Mouse (Mus musculus) right cerebral cortex, postnatal 36 days (tissue): ENCODE data around the gene Gm45233.

Experiments used
- DNase-seq, 2 experiments: peaks; one replicate each; pipeline ENCODE4 v3.0.0; 2022; ENCODE audit warnings: low spot score in 2 of 2, mixed read lengths in 1 of 2

The Gm45233 gene

DNA sequence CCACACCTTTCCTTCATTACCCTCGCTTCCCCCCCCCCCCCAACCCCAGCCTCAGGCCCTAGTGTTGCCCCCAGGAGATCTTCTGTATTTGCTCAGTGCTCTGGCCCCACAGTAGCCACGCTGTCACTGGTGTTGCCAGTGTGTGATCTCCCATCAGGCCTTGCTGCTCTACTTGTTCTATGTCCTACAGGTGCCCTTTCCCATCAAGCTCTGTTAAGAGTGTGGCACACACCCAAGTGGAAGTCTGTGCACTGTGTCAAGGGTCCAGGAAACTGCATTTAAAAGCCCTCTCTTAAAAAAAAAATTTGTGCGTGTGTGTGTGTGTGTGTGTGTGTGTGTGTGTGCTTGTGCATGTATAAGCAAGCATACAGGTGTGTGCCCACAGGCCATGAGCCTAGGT, 4.3 kb downstream of the Gm45233 start:
- DNase-seq, result no peak

DNA sequence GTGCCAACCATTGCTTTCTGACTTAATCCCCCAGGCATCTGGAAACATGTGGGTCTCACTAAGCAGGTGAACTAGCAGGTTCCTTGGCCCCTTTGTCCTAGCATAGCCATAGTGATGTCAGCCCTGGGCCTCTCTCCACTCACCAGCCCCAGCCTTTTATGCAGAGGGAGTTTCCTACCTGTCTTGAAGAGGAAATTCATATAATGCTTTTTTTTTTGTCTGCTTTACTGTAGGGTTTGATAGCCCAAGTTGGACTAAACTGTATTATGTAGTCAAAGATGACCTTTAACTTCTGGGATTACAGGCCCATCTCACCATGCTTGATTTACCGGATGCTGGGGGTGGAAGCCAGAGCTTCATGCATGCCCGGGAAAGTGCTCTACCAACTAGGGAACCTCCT, 5.9 kb downstream of the Gm45233 start:
- DNase-seq, result no peak

DNA sequence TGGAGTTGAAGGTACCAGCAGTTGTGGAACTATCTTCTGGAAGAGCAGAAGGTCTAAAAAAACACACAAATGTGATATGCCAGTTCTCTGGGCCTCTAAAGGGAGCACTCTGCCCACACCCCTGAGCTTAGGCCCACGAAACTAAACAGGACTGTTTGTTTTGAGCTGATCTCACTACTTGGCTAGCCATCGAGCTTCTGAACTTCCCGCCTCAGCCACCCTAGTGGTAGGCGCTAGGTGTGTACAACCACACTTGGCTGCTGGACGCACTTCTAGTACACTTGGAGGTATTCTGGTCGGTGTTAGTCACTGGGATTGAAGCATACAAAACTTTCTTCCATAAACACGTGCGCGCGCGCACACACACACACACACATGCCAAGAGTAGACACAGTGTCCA, 7.8 kb downstream of the Gm45233 start:
- DNase-seq, result no peak

DNA sequence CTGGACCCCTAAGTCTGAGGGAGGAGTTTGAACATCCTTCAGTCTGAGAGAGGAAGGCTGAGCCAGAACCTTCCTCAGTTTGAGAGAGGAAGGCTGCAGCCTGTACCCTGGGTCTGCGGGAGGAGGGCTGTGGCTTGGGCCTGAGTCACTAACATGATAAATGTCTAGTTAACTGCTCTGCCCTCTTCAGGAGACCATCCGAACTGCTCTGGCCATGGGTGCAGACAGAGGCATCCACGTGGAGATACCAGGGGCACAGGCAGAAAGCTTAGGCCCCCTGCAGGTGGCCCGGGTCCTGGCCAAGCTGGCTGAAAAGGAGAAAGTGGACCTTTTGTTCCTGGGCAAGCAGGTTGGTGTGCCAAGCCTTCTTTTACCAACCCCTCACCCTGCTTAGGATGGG, 8.7 kb downstream of the Gm45233 start:
- no peak for DNase-seq

DNA sequence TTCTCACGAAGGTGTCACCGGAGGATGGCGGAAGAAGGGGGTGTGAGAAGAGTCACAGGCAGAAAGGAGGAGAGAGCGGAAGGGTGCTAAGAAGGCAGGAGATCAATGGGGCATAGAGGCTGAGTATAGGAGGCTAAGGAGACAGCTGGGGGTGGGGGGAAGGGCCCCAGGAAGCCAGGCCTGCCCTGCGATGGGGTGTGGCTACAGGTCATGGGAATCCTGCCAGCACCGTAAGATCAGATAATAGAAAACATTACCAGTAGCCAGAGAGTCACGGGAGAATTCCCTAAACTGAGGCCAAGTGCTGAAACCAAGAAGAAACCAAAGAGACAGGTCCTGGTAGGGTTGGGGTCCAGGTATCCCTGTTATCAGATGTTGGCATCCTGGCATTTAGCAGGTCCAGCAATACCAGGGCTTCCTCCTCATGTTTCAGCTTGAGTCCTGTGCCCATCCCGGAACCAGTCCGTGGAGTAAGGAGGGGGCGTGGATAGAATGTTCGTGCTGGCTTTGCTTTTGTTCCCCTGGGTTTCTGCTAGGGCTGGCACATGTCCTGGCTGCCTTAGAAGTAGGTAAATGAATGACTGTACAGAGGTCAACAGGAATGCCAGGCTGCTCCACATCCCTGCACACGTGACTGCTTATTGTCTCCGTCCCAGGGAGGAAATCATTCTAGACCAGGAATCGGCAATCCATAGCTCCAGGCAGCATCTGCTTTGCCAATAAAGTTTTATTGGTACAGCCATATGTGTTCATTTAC, 9.8 kb downstream of the Gm45233 start:
- no peak for DNase-seq

DNA sequence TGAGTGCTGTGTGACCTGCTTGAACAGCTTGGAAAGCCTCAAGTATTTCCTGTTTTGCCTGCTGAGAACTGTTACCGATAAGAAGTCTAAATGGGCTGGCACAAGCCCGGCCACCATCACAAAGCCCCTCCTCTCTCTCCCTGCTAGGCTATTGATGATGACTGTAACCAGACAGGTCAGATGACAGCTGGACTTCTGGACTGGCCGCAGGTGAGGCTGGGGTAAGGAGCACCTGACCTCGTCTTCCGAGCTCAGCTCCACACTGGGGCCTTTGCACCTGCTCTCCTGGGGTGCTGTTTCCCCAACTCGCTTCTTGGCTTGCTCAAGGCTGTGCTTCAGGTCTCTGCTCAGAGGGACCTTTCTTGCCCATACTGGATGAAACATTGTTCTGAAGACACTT, 10.4 kb downstream of the Gm45233 start:
- DNase-seq, result no peak

DNA sequence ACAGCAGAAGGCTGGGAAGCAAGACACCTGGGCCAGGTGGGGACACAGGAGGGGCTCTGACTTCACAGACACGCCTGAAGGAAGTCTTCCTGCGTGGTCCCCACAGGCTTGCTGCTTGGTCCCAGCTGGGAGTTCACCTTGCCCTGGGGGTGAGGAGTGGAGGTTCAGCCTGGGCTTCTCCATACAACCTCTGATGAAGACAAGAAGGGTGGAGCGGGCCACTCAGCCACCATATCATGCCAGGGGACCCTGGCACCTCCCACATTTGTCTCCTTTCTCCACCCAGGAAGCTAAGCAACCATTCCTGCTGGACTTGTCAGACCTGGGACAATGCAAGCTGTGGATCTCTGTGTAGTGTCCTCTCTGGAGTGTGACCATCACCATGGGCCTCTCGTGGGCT, 18.9 kb downstream of the Gm45233 start, which contains the start of gene Vsig10l:
Gene Vsig10l (plus strand): TSS at position 301 of the 400 bp plus-strand sequence.
- no peak for DNase-seq

DNA sequence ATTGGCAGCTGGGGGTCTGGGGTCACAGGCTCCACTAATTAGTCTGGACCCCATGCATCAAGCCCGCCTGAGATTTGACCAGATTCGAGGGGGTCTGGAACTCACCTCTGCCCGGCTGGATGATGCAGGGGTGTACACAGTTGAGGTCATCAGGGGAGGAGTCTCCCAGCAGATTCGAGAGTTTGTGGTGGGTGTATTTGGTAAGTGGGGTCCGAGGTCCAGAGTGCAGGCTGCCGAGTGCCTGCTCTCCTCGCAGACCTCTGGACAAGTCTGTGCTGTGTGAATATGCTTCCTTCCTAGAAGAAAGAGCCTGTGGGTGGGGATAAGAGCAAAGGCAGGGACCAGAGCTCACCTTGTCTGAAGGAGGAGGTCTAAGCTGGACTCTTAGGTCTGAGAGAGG, 20.0 kb downstream of the Gm45233 start:
- DNase-seq, result no peak

DNA sequence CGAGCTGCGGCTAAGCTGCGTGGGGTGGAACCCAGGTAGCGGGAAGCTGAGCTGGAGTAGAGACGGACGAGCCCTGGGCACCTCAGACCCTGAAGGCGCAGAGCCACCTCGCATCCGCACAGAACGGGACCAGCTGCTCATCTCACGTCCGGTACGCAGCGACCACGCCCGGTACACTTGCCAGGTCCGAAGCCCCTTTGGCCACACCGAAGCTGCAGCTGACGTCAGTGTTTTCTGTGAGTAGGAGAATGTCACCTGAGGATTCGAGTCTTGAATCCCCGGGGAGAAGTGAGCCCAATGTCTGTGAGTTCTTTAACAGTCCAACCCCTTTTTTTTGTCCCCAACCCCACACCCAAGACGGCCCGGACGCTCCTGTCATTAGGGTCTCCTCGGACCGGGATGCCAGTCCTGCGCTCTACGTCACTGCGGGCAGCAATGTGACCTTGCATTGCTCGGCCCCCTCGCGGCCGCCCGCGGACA, 21.0 kb downstream of the Gm45233 start:
- DNase-seq, result no peak

DNA sequence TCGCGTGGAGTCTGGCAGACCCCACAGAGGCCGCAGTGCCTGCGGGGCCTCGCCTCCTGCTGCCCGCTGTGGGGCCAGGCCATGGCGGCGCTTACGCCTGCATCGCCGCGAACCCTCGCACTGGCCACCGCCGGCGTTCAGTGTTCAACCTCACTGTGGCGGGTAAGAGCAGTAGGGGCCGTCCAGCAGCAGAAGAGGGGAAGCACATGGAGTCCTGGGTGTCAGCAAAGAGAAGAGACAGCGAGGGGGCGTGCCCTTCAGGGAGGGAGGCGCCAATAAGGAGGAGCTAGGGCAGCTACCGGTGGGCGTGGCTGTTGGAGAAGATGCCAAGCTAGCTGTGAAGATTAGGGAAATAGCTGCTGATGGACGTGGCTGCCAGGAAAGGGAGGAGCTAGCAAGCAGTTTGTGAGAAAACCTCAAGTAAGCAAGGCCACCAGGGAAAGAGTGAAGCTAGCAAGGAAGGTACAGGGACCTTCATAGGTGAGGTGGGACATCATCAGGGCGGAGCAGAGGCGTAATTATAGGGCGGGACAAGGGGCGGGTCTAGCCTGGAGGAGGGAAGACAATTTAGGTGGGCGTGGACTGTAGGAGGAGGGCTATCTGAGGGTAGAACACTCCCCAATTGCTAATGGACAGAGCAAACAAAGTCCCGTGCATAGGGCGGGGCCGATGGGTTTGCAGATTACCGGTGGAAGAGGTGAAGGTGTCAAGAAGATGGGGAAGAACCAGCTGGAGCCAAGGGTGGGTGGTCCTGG, 21.6 kb downstream of the Gm45233 start:
- DNase-seq, result peak; percentile 64 to 74

DNA sequence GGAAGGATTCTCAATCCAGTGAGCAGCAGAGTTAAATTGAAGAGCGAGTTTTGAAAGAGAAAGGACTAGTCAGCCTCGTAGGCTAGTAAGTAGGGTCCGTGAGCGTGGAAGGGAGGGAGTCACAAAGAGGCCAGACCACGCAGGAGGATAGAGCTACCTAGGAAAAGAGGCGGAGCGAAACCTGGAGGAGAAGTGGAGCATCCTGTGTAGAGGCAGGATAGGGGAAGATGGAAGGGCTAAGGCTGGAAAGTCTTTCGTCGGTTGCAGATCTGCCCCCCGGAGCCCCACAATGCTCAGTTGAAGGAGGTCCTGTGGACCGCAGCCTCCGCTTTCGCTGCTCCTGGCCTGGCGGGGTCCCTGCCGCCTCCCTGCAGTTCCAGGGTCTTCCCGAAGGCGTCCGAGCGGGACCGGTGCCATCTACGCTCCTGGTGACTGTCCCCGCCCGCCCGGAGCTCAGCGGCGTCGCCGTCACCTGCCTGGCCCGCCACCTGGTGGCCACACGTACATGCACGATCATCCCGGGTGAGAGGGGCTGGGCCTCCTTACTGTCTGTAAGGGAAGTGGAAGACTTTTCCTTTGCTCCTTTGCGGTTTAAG, 22.3 kb downstream of the Gm45233 start:
- peak in 1 of 2 experiments; percentile 64 for DNase-seq

DNA sequence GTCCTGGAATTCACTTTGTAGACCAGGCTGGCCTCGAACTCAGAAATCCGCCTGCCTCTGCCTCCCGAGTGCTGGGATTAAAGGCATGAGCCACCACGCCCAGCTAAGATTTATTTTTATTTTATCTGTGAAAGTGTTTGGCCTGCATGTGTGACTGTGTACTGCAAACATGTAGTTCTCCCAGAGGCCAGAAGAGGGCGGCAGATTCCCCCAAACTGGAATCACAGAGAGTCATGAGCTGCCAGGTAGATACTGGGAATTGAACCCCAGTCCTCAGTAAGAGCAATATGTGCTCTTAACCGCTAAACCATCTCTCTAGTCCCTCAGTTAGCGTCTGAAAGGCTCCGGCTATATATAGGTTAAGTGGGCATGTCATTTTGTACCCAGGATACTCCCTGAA, 26.4 kb downstream of the Gm45233 start:
- DNase-seq, result no peak

DNA sequence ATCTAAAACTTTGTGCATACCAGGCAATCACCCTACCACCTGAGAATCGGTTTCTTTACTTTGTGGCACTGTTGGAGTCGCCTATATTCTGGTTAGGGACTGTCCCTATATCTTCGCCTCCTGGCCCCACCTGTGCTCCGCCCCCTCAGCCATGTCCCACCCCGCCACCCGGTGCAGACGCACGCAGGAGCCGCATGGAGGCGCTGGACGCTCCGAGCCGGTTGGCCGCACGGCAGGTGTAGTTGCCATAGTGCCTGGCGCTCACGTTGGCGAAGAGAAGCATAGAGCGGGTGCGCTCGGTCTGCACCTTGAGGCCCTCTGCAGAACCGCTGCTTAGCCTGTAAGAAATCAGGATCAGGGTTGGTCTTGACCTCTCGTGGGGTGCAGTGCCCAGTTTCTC, 31.8 kb downstream of the Gm45233 start:
- no peak for DNase-seq

DNA sequence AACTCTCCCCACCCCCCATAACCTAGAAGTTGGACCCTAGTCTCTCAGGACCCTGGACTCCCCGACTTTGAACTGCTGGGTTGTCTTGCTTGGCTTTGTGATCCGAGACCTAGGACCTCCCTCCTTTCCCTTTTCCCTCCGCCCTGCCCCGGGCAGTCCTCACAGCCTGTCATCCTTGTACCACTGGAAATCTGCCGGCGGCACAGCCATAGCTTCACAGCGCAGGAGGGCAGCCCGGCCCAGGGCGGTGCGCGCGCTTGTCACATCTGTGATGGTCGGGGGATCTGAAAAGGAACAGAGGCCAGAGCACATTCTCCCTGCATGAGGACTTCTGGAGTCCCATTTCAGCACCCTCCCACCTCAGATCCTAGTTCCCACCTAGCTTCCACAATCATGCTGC, 32.4 kb downstream of the Gm45233 start:
- no peak for DNase-seq

DNA sequence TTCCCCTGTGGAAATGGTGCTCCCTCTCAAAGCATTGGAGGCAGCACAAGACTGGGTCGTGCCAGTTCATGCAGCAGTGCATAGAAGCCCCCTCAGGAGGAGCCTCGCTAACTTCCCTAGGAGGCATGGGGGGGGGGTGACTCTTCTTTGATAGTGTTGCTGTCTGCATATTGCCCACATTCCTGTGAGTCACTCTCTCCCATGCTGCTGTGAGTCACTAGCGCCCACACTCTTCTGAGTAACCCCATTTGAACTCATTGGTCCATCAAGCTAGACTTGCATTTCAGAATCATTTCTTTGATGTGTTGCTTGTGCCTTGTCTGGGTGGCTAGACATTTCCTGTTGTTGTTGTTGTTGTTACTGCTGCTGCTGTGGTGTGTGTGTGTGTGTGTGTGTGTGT, 37.3 kb downstream of the Gm45233 start:
- peak; percentile 75 to 82 for DNase-seq

DNA sequence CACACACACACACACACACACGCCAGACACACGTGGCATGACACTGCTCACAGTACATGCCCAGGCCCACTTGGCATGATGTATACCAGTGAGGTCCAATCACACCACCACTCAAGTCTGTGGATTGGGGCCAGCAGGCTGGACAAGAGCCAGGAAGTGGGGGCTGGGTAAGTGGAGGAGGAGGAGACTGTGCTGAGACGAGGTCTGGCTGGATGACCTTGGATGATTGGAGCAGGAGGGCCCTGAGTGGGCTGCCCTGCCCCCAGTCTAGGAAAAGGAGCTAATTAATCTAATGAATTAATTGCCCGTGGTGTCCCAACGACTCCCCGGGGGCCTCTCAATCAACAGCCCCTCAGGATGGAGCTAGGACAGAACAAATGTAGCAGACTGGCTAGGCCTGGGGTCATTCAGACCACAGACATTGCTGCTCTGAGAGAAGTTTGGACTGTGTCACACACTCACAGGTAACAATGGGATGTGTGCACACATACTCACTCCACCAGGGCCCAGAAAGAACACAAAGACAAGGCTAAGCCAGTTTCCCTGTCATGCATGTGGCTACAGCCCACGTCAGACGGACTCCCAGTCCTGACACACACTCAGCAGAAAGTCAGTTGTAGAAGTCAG, 38.3 kb downstream of the Gm45233 start:
- no peak for DNase-seq

DNA sequence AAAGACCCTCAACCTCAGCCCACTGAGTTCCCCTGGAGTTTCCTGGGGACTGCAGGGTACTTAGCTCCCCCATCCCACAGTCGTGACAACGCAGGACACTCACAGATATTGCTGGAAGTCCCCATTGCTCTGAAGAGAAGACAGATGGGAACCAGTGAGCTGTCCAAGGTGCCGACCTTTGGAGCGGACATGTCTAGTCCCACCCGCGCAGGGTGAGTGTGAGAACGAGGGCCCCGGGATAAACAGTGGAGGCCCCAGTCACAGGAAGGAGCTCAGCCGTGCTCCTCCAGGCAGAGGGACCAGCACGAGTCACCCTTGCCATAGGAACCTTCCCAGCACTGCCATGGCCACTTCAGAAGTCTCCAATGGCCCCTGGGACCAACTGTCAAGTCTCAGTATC, 39.3 kb downstream of the Gm45233 start:
- DNase-seq, result no peak

DNA sequence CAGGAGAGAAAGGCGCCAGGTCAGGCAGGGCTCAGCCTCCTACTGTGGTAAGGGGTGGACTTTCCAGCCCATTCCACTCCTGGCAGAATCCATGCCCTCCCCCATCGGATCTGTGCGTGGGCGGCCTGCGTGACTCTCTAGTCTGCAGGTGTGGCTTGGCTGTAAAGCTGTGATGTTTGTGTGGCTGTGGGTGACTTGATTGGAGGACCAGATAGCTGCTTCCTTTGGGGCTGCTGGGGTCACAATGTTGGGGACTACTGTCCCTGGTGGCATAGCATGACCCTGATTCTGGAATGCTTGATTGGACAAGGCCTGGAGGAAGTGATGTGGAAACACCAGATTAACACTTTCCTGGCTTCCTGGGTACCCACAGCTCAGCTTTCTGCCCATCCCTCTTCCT, 44.7 kb downstream of the Gm45233 start:
- DNase-seq, result no peak

DNA sequence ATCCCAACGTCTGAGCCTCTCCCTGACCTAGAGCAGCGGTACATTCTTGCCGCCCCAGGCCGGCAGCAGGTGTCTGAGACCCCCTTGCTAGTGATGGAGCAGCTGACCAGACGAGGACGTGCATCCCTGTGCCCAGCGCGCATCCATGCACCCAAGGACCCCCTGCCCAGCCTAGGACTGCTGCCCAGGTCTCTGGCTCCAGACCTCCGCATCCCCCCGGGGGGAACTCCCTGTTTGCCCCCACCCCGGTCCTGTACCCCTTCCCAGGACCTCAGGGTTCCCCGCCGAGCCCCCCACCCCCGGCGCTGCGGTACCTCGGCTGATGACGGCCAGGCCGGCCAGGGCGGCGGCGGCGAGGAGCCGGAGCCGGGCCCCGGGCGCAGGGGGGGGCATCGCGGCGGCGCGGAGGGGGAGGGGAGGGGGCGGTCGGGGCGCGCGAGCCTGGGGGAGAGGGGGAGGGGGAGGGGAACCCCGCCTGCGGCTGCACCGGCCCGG, 45.8 kb downstream of the Gm45233 start, which contains the start of gene Iglon5:
Gene Iglon5 (minus strand): TSS at position 445 of the 495 bp plus-strand sequence.
- no peak for DNase-seq

DNA sequence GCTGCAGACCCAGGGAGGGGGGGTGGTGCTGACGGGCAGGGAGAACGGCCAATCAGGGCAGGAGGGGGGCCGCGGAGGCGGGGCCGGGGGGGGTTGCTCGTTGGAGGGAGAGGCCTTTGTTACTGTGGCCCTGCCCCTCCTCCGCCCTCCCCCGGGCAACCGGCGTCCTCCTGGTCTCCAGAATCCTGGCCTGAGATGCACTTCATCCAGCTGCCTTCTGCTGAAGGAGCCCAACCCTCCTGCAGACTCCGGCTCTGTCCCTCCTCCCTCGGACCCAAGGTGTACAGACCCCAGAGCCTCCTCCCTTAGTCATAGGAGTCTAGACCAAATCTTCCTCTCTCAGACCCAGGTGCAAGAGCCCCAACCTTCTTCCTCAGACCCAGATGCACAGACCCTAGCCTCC, 46.3 kb downstream of the Gm45233 start:
- DNase-seq, result peak; percentile 76 to 78

DNA sequence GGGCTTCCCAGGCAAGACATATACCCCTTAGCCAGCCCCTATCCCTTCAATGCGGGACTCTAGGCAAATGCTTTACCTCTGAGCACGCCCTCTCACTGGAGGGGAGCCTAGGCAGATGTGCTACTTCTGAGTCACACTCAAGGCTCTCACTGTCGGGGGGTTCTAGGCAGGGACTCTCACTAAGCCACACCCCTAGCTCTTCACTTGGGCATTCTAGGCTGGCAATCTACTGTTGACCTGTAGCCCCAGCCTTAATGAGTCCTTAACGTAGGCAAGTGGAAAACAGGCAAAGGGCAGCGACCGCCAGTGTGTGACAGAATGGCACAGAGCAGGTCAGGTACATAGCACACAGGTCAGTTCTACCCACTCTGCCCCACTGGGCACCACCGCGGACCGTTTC, 46.9 kb downstream of the Gm45233 start:
- no peak for DNase-seq
